Mouse (Mus musculus): ENCODE results near the gene Fmo1. TPM values are rescaled to one million over a fixed set of nuclear protein-coding genes. Genes with fewer than 3 reads are reported as not detected.

Gene Fmo1
- 14.1 and 16.3 TPM in 2 replicates for polyA plus RNA-seq (2012; rRNA removed)

DNA sequence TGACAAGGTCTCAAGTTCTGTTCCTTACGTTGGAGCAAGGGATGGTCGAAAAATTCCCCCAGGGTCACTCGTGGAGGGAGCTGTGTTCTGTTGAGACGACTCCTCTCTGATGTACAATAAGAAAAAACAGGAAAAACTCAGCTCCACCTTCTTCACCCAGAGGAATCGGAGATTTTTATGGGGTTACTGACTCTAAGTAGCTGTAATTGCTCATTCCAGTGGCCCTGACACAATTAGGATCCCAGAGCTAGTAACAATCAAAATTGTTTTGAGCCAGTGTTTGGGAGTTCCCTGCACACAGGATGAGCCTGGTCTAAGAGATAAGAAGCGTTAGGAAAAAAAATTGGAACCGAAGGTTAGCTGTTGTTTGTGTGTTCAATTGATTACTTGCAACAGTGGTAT lies at the start of gene Fmo1:
Fmo1 (minus strand) TSS at position 331 of the 402 bp plus-strand sequence.
- no peak for DNase-seq
- H3K4me3 ChIP-seq (ENCODE audit: control insufficient read depth, insufficient read depth, low read length), result no peak within 1 kb of the TSS
- 40% methylated on average over 7 of the region's 7 CpGs for WGBS
- H3K36me3 ChIP-seq (ENCODE audit: control insufficient read depth, insufficient read depth, low read length), result no peaks in the 10 kb centered on the region
- H3K27me3 ChIP-seq (ENCODE audit: control insufficient read depth, insufficient read depth, low read length), result no peaks in the 10 kb centered on the region
- TF ChIP-seq POLR2A (IDR thresholded peaks at IDR 0.05; ENCODE audit: control insufficient read depth, extremely low read depth, insufficient read depth, low read length, poor library complexity), result no peak
- TF ChIP-seq CTCF (IDR thresholded peaks at IDR 0.05; ENCODE audit: borderline replicate concordance, control insufficient read depth, extremely low read depth, insufficient read depth, low read length, poor library complexity), result no peak
- no peak within 1 kb of the TSS for H3K27ac ChIP-seq (ENCODE audit: control insufficient read depth, insufficient read depth, low read length)
- H3K4me1 ChIP-seq (replicated peaks; ENCODE audit: control insufficient read depth, insufficient read depth, low read length), result no peaks in the 10 kb centered on the region

DNA sequence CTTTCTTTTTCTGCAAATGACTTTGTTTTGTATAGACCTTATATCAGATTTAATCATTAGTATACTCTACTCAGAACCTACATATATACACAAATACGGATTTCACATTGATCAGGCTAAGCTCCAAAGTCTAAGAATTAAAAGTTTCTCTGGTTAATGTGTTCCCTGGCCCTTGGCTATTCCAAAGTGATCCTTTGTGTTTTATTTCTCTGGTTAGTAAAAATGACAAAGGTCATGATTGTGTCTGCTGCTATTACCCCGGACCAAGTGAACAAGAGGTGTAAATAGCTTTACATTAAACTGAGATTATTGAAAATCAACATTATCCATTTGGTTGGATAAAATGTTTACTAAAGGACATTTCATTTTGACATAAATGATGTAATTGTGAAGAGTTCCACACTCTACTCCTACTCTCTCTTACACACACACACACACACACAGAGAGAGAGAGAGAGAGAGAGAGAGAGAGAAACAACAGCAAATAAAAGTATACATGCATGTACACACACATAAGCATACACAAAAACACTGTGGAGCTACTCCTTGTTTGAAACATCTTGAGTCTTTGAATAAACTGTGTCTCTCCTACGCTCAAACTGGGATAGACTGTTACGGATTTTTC lies 48.6 kb upstream of the Fmo1 start:
- 95% methylated on average over 4 of the region's 4 CpGs for WGBS

DNA sequence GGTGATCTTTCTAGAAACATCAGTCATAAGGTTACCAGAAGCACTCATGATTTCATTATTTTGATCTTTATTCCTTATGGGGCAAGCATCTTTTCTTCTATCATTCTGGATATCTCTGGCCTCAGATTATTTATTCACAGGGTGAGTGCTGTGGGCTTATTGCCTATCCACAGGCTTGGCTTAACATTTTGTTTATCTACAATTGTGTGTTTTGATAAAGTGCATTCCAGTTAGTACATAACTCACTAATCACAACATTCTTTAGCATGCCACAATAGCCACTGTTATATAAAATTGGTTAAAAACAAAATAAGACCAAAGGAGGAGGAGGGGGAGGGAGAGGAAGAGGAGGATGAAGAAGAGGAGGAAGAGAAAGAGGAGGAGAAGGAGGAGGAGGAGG lies 45.7 kb upstream of the Fmo1 start:
- TF ChIP-seq CTCF (IDR thresholded peaks at IDR 0.05; ENCODE audit: borderline replicate concordance, control insufficient read depth, extremely low read depth, insufficient read depth, low read length, poor library complexity) (no peak), POLR2A (IDR thresholded peaks at IDR 0.05; ENCODE audit: control insufficient read depth, extremely low read depth, insufficient read depth, low read length, poor library complexity) (no peak)
- Histone ChIP-seq H3K36me3 (ENCODE audit: control insufficient read depth, insufficient read depth, low read length) (no peaks in the 10 kb centered on the region), H3K27ac (ENCODE audit: control insufficient read depth, insufficient read depth, low read length) (no peak overlapping the region), H3K4me3 (ENCODE audit: control insufficient read depth, insufficient read depth, low read length) (no peak overlapping the region), H3K4me1 (replicated peaks; ENCODE audit: control insufficient read depth, insufficient read depth, low read length) (no peaks in the 10 kb centered on the region), H3K27me3 (ENCODE audit: control insufficient read depth, insufficient read depth, low read length) (no peaks in the 10 kb centered on the region)
- DNase-seq, result no peak

More for the DNA sequence above, 48.6 kb upstream of the Fmo1 start:
- Histone ChIP-seq H3K4me1 (replicated peaks; ENCODE audit: control insufficient read depth, insufficient read depth, low read length) (no peaks in the 10 kb centered on the region), H3K27me3 (ENCODE audit: control insufficient read depth, insufficient read depth, low read length) (no peaks in the 10 kb centered on the region), H3K36me3 (ENCODE audit: control insufficient read depth, insufficient read depth, low read length) (no peaks in the 10 kb centered on the region), H3K4me3 (ENCODE audit: control insufficient read depth, insufficient read depth, low read length) (no peak overlapping the region), H3K27ac (ENCODE audit: control insufficient read depth, insufficient read depth, low read length) (no peak overlapping the region)
- no peak for DNase-seq
- TF ChIP-seq POLR2A (IDR thresholded peaks at IDR 0.05; ENCODE audit: control insufficient read depth, extremely low read depth, insufficient read depth, low read length, poor library complexity), result no peak
- no peak for TF ChIP-seq CTCF (IDR thresholded peaks at IDR 0.05; ENCODE audit: borderline replicate concordance, control insufficient read depth, extremely low read depth, insufficient read depth, low read length, poor library complexity)

DNA sequence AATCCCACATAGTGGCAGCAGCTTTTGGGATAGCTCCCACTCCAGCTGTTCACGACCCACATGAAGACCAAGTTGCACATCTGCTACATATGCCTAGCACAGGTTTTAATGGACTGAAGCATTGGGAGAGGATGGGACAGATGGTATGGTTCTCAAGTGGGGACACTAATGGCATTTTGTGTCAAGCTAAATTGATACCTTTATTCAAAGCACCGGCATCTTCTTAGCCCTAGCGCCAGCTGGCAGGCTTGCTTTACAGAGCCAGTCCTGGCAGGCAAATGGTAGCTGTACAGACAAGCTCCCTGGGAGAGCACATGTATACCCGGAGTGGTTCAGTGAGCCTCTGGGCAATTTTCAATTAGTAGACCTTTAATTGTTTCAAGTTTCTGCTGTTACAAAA lies 35.5 kb upstream of the Fmo1 start:
- Histone ChIP-seq H3K4me1 (replicated peaks; ENCODE audit: control insufficient read depth, insufficient read depth, low read length) (no peaks in the 10 kb centered on the region), H3K4me3 (ENCODE audit: control insufficient read depth, insufficient read depth, low read length) (no peak overlapping the region), H3K27me3 (ENCODE audit: control insufficient read depth, insufficient read depth, low read length) (no peaks in the 10 kb centered on the region), H3K27ac (ENCODE audit: control insufficient read depth, insufficient read depth, low read length) (no peak overlapping the region), H3K36me3 (ENCODE audit: control insufficient read depth, insufficient read depth, low read length) (no peaks in the 10 kb centered on the region)
- DNase-seq, result no peak
- WGBS, result 90% methylated on average over 4 of the region's 4 CpGs
- TF ChIP-seq POLR2A (IDR thresholded peaks at IDR 0.05; ENCODE audit: control insufficient read depth, extremely low read depth, insufficient read depth, low read length, poor library complexity), result no peak
- no peak for TF ChIP-seq CTCF (IDR thresholded peaks at IDR 0.05; ENCODE audit: borderline replicate concordance, control insufficient read depth, extremely low read depth, insufficient read depth, low read length, poor library complexity)

DNA sequence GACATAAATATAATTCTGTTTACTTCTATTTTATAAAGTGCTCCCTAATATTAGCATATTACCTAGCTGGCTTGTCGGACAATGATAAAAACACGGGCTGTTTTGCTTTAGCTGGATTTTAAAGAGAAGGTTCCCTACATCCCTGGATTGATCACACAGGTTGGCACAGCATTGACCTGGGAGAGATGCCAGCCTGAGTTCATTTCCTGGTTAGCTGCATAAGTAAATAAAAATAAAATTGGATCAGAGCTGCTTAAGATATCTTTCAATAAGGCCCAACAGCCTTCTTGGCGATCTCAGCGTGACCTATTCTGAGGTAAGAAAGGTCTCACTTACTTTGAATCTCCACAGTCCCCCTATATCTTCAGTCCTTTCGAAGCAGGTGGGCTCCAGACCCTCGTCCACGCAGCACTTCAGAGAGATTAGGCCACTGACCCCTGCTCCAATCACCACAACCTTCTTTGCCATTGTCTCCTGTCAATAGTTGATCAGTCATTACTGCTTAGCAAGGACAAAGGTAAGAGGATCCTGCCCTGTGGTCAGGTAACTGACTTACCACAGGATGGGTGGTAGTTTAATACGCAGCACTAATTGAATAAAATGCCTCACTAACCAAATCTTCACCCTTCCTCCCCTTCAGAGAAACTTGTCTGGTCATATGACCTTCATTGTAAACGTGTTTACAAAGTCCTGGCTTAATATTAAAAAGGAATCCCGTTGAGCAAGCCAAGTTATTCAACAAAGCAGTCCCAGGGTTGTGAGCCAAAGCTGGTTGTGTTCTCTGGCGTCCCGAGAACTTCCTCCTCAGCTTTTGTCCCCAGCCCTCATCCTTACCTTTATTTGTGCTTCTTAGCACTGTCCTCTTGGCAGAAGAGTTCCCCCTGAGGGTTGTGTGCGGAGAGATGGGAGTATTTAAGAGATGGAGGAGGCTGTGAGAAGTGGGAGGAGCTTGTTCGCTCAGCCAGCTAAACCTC lies 31.7 kb upstream of the Fmo1 start, which contains the start of gene Fmo2:
Fmo2 (minus strand) TSS at position 889 of the 974 bp plus-strand sequence.
- H3K36me3 ChIP-seq (ENCODE audit: control insufficient read depth, insufficient read depth, low read length), result no peaks in the 10 kb centered on the region
- TF ChIP-seq CTCF (IDR thresholded peaks at IDR 0.05; ENCODE audit: borderline replicate concordance, control insufficient read depth, extremely low read depth, insufficient read depth, low read length, poor library complexity) (no peak), POLR2A (IDR thresholded peaks at IDR 0.05; ENCODE audit: control insufficient read depth, extremely low read depth, insufficient read depth, low read length, poor library complexity) (no peak)
- H3K27ac ChIP-seq (ENCODE audit: control insufficient read depth, insufficient read depth, low read length), result no peak within 1 kb of the TSS
- no peaks in the 10 kb centered on the region for H3K4me1 ChIP-seq (replicated peaks; ENCODE audit: control insufficient read depth, insufficient read depth, low read length)
- no peak within 1 kb of the TSS for H3K4me3 ChIP-seq (ENCODE audit: control insufficient read depth, insufficient read depth, low read length)
- DNase-seq, result no peak
- H3K27me3 ChIP-seq (ENCODE audit: control insufficient read depth, insufficient read depth, low read length), result no peaks in the 10 kb centered on the region
- WGBS, result 78% methylated on average over 14 of the region's 14 CpGs

DNA sequence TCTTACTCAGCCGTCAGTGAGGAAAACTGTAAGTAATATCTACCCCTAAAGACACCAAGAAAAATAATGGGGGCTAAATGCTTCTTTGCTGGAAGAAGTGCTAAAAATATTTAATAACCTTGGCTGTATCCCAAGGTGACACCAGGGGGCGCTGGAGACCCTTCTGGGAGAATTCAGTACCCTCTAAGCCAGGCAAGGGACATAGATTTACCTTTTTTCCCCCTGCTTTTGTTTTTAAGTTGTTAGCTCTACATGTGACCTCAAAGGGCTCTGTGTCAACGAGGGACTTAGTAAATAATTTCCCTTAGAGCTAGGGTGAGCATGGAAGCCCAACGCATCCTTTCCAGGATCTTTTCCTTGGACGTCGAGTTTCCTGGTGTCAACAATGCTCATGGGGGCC lies 29.5 kb upstream of the Fmo1 start:
- Histone ChIP-seq H3K36me3 (ENCODE audit: control insufficient read depth, insufficient read depth, low read length) (no peaks in the 10 kb centered on the region), H3K27ac (ENCODE audit: control insufficient read depth, insufficient read depth, low read length) (no peak overlapping the region), H3K4me3 (ENCODE audit: control insufficient read depth, insufficient read depth, low read length) (no peak overlapping the region), H3K4me1 (replicated peaks; ENCODE audit: control insufficient read depth, insufficient read depth, low read length) (no peaks in the 10 kb centered on the region), H3K27me3 (ENCODE audit: control insufficient read depth, insufficient read depth, low read length) (no peaks in the 10 kb centered on the region)
- TF ChIP-seq POLR2A (IDR thresholded peaks at IDR 0.05; ENCODE audit: control insufficient read depth, extremely low read depth, insufficient read depth, low read length, poor library complexity) (no peak), CTCF (IDR thresholded peaks at IDR 0.05; ENCODE audit: borderline replicate concordance, control insufficient read depth, extremely low read depth, insufficient read depth, low read length, poor library complexity) (no peak)
- DNase-seq, result peak; percentile 35
- 49% methylated on average over 6 of the region's 6 CpGs for WGBS

Data from thymus, adult 2 months (tissue).